Mouse (Mus musculus) E14TG2a.4 (cell line): Measurements from ENCODE around the gene Mboat7.

ENCODE experiments used
- CTCF ChIP-seq: conservative IDR thresholded peaks from 2 replicates; pipeline ENCODE4 v1.5.1; 2014; ENCODE audit warnings: low read length
- NANOG ChIP-seq: IDR thresholded peaks from 2 replicates; pipeline ENCODE4 v1.6.1; 2014; ENCODE audit warnings: borderline replicate concordance, low read length, mixed read lengths
- POU5F1 ChIP-seq: IDR thresholded peaks from 2 replicates; pipeline ENCODE4 v1.6.1; 2014; ENCODE audit warnings: low read length, borderline replicate concordance

- TF ChIP-seq CTCF (no peak), POU5F1 (no peak), NANOG (no peak)
Observed at GRCm38 (mm10) chr7:3644348-3644671, 49.0 kb downstream of the Mboat7 start.
